Mouse (Mus musculus): ENCODE results near the gene Fscn2.

Fscn2 gene

DNA sequence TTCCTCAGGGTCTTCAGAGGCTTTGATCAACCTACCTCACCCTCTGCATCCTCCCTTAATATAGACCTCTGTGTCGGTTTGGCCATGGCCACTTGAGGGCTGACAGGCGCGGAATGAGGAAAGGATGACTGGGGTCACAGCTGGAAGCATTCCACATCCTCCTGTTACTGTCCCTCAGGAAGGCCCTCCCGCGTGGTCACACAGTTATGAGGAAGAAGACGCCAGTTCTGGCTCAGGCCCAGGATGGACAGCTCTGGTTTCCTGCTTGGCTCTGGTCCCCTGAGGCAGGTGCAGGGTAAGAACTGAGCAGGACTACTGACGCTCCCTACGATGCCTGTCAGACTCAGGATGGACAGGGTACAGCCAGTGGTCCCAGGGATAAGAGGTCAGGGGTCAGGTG lies 1.3 kb upstream of the Fscn2 start:
- peak; percentile 64 for DNase-seq (ENCODE audit: low spot score)

DNA sequence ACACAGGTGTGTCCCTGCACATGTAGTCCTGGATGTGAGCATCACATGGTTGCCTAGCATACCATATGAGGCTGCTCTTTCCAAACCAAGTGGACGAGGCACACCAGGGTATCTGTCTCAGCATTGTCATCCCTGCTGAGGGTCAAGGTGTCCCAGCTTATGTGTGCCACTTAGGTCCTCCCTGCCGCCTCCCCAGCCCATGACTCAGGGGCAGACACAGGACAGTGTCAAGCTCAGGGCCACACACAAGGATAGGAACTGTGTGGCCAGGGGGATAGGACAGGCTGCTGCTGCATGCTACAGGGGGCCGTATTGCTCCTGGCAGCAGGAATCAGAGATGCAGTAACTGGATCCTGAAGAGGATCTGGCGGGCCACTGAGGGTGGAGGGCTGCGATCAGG lies 579 bp upstream of the Fscn2 start:
- no peak for DNase-seq (ENCODE audit: low spot score)

DNA sequence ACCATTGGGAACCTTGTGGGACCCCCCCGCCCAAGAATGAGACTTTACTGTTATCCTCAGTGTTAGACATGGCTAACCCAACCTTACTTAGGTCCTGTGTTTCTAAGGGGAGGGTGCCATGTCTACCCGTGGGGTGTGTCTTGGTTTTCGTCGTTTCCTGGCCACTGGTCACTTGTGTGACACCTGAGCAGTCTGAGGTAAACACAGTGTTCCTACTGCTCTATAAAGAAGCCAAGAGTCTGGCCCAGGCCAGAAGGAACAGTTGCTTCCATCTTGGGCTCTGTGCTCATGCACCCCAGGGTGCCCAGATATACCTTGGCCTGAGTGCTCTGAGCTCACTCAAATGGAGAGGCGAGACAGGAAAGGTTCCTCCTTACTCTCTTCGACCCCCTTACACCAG lies 1.6 kb downstream of the Fscn2 start:
- DNase-seq (ENCODE audit: low spot score), result no peak

GRCm38 (mm10) chr11:120366443-120367027 lies 5.2 kb downstream of the Fscn2 start:
- DNase-seq (ENCODE audit: low spot score), result no peak

GRCm38 (mm10) chr11:120369656-120370055 lies 8.3 kb downstream of the Fscn2 start:
- DNase-seq (ENCODE audit: low spot score), result peak; percentile 71

- no peak for DNase-seq (ENCODE audit: low spot score)
These were observed 11.7 kb downstream of the Fscn2 start for GRCm38 (mm10) chr11:120373025-120373424.

DNA sequence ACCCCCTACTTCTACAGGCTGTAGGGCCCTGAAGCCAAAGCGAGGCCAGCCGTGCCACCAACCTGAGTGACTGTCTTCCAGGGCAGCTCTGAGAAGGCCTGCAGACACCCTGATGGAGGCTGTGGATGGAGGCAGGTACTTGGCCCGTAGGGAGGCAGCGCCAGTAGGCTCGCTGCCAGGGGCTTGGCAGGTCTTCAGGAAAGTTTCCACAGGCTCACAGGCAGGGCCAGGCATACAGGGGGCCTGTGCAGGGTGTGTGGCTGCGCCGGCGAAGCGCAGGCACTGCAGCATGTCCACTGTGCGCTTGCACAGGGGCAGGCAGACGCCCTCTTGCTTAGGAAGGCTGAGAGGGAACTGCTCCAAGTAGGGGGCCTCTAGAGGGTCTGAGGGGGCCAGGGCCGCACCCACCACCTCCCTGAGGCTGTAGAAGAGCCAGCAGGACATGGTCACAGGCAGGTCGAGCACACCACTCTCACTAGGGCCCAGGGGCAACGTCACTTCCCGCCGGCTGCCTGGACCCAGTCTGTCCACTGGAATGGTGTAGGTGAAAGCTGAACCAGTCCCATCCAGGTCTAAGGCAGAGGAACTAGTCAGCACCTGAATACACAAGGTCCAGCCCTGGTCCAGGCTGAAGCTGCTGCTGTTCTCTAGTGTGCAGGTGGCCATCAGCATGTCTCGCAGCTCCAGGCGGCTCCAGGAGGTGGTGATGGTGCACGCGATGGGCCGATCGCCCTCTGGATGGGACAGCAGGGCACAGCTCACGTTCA lies 12.7 kb downstream of the Fscn2 start:
- peak; percentile 87 for DNase-seq (ENCODE audit: low spot score)

DNA sequence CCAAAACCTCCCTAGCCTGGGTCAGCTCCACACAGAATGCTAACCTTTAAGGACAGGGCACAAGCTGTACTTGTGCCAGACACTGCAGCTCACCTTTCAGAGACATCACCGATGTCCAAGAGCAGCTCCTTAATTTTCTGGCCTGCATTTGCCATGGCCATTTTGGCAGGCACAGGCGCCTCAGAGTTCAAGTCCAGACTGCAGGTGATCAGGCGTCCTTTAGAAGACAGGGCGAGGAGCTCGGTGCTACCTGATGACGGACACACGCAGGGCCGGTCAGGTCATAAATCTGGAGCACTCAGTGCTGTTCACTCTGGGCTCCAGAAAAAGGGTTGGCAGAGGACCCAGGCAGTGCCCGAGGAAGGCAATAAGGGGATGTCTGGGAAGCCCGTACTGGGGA lies 14.0 kb downstream of the Fscn2 start:
- no peak for DNase-seq (ENCODE audit: low spot score)

- peak; percentile 53 for DNase-seq (ENCODE audit: low spot score)
These were observed 15.2 kb downstream of the Fscn2 start for GRCm38 (mm10) chr11:120376302-120377160.

DNA sequence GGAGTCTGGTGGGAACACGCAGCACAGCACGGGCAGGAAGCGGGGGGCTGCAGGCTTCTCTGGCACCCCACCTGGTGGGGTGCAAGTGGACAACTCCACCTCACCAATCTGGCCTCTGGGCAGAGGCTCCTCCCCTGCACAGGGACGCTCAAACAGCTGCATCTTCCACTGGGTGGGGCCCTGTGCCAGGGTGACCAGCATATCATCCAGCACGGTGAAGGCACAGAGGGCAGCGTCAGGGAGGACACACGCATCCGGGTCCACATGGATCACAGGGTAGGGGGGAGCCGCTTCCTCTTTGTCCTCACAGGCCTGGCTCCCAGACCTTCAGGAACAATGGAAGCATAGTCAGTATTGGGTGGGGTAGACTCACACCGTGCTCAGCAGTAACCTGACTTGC lies 16.0 kb downstream of the Fscn2 start:
- DNase-seq (ENCODE audit: low spot score), result no peak

GRCm38 (mm10) chr11:120378031-120378610 lies 16.8 kb downstream of the Fscn2 start:
- peak; percentile 67 for DNase-seq (ENCODE audit: low spot score)

GRCm38 (mm10) chr11:120378611-120379540 lies 17.5 kb downstream of the Fscn2 start, which contains the start of gene Faap100:
Gene Faap100 (minus strand): TSS chr11:120378764.
- DNase-seq (ENCODE audit: low spot score), result peak; percentile 97

DNA sequence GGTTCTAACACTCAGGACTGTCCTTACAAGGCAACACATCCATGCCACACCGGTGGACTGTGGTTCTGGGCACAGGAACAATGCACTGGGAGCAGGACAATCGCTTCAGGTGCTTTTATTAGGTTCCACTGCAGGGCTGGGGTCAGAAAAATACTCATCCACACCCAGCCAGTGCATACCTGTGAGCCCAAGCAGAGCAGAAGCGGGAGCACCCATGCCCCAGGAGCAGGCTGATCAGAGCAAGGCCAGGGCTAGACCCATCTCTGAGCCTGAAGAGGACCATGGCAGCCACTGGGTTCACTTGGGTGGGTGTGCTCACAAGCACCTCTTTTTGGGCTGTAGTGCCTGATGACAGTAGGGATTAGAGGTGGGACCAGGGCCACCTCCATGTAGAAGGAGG lies 18.9 kb downstream of the Fscn2 start:
- DNase-seq (ENCODE audit: low spot score), result no peak

GRCm38 (mm10) chr11:120381157-120381556 lies 19.8 kb downstream of the Fscn2 start:
- DNase-seq (ENCODE audit: low spot score), result no peak

DNA sequence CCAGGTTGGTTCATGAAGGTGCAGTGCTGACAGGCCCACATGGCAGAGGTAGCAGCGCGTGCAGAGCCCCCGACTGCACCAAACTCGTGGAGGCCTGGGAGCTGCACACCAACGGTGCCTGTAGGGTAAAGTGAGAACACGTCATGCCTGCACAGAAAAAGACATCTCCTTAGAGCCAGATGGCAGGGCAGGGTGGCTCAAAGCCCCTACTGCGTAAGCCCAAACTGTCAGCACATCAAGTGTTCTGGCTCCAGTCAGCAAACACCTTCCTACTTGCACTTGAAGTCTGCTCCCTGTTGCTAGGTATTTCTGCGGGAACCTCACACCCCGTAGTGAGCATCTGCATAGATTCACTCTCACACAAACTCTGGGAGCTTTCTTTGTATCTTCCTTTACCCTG lies 21.2 kb downstream of the Fscn2 start:
- DNase-seq (ENCODE audit: low spot score), result no peak

DNA sequence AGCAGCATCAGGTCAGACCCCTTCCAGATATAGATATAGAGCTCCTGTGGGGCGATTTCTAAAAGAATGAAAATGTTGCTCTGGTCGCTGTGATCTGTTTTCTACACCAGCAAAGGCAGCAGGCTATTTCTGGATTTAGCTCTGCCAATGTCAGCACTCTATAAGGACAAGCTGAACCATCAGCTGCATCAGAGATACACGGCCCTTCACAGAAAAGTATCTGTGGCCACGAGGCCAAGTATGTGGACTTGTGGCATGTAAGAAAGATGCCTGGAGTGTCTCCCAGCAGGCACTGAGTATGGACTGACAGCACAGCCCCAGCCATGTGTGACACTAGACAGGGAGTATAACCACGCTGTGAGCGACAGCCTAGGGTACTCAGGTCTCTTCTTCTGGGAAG lies 25.3 kb downstream of the Fscn2 start:
- no peak for DNase-seq (ENCODE audit: low spot score)

GRCm38 (mm10) chr11:120387157-120387556 lies 25.8 kb downstream of the Fscn2 start:
- DNase-seq (ENCODE audit: low spot score), result peak; percentile 53

DNA sequence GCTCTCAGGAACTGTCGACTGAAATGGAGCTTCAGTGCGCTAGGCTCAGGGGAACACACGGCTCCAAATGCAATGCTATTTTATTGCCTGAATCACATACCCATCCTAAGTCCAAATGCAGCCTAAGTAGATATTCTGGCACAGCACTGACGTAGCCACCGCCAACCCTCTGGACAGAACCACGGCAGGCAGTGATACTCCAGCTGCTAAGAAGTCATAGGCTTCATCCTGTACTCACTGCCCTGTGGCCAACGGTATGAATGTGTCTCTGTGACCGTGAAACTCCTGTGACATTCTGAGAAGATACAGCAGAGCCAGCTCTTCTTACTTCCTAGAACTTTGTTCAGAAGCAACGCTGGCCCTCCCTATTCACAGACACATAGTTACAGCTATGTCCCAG lies 27.2 kb downstream of the Fscn2 start:
- no peak for DNase-seq (ENCODE audit: low spot score)

DNA sequence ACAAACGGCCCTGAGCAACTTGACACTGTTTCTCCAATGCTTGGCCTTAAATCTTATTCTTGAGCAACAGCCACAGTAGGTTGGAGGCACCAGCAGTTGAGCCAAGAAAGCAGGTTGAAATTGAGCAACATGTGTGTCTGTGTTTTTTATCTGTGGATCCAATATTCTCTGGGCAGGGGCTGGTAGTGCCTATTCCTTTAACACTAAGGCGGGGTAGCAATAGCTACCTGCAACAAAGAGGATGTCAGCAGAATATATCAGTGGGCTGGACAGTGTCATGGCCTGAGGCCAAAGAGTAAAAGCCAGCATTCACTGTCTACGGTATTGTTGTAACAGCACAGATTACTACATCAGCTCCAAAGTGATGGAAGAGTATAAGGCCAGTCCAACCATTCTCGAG lies 34.3 kb downstream of the Fscn2 start:
- peak; percentile 52 for DNase-seq (ENCODE audit: low spot score)

- DNase-seq (ENCODE audit: low spot score), result no peak
These were observed 36.3 kb downstream of the Fscn2 start for GRCm38 (mm10) chr11:120397602-120398001.

GRCm38 (mm10) chr11:120399319-120399718 lies 38.0 kb downstream of the Fscn2 start:
- DNase-seq (ENCODE audit: low spot score), result no peak
